Mouse (Mus musculus): ENCODE measurements around the gene Mlf2.

Gene Mlf2

DNA sequence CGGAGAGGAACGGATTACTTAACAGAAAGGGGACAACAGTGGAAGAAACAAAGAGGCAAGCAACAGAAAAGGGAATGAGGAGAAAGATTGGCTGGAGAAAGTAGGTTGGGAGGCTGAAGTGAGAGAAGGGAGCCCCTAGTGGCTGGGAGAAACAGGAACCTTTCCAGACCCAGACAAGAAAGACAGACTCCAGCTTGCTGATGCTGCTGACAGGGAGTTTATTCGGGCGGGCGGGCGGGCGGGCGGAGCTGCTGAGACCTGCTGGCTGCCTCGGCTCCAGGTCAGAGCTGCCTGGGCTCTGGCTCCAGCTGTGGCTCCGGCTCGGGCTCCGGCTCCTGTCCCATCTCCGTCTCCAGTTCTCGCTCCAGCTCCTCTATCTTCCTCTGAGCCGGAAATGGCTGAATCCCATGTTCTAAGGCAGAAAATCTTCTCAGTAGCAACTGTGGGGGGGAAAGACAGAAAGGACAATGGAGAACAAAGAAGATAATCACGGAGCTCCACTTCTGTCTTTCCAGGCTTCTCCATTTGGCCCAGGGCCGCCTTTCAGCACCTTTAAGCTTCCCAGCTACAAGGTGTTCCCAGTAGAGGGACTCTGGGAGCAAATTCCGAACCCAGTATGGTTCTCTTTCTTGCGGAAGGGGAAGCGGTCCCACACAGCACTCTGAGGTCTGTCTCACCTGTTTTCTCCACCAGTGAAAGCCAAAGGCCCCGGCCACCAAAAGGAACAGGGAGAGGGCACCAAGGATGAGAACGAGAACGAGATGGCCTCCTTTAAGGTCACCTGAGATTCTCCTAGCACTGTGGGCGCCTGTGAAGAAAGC, 26.8 kb upstream of the Mlf2 start:
- TF ChIP-seq GATA4 (IDR thresholded peaks at IDR 0.05; ENCODE audit: insufficient replicate concordance, low read length): no peak

DNA sequence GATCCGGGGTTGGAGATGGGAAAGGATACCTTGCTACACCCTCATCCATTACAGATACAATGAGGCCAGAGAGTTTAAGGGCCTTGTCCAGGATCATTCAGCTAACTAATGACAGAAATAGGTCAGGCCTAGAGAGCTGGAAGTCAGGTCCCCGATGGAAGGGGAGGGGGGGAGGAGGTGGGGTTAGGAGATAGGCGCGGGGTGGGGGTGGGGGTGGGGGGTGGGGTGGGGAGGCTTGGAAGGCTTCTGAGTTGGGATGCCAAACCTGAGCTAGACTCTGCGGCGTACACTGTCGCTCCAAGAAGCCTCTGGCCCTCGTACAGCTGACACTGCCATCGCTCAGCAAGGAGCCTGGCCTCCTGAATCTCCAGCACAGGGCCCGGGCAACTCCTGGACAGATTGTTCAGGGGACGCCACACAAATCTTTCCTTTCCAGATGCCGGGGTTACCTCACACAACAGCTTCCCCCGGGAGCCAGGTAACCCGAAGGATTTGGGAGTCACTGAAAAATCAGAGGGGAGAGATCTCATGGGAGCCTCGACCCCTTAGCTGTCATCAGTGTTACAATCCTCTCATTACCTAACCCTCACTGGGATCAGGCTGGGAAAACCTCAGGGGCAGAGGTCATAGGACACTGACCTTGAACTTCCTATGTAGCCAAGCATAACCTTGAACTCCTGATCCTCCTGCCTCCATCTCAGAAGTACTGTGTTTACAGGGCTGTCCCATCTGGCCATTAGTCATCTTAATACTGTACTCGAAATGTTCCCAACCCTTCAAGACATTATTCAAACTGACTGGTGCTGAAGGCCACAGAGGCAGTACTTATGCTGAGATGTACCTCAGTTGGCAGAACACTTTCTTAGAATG, 26.0 kb upstream of the Mlf2 start:
- no peak for TF ChIP-seq GATA4 (IDR thresholded peaks at IDR 0.05; ENCODE audit: insufficient replicate concordance, low read length)

DNA sequence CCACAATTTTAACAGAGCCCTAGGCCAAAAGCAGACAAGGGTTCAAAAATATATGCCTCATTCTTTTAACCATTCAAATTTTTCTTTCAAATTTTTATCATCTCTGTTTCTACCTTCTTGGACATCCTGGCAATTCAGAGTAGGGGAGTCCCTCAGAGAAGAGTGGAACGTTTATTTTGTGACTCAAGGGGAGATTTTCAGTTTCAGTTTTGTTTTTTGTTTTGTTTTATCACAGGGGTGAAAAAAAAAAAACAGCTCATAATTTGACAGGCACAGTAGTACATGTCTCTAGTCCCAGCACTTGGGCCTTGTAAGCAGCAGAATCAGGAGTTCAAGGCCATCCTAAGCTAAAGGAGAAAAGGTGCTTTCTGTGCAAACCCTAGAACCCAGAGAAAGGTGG, 23.4 kb upstream of the Mlf2 start:
- no peak for TF ChIP-seq GATA4 (IDR thresholded peaks at IDR 0.05; ENCODE audit: insufficient replicate concordance, low read length)

DNA sequence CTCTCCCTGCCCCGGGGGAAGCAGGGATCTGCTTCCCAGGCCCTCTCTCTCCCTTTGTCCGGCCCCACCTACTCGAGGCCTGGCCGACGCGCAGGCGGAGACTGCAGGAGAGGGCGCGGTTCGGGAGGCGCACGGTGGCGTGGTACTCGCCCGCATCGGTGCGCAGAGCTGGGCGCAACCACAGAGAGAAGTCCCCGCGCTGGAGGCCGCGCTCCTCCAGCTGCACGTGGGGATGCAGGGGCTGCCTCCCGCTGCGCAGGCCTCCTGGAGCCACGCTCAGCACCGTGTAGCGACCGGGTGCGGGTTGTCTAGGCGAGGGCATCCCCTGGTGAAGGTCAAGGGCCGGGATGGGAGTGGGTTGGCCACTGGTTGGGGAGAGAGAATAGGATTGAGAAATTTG, 21.2 kb upstream of the Mlf2 start:
- TF ChIP-seq GATA4 (IDR thresholded peaks at IDR 0.05; ENCODE audit: insufficient replicate concordance, low read length): no peak

DNA sequence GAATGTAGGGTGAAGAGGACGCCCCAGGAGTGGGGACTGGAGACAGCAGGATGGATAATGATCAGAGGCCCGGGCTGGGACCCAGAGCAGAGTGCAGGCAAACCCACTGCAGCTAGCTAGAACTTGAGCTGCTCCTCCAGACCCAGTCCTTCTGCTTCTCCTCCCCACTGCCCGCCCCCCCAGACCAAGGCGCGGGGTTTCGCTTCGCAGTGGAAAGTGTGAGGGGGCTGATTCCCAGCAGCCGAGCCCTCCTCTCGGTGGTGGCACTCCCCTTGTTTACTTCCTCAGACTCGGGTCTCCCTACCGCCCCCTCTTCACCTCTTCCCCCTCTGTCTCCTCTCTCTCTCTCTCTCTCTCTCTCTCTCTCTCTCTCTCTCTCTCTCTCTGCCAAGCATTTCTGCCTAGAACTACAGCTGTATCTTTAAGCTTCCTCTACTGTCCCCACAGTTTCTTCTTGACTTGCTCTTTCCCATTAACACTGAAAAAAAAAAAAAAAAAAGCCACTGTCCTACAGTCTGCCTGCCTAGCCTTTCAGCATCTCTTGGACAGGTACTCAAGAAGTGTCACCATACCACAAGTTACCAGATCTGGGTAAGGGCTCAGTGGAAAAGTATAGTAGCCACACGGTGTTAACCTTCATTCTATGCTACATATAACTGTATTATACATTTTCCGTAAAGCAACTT, 19.5 kb upstream of the Mlf2 start, which contains the start of gene Lag3:
Lag3 (minus strand) TSS at position 173 of the 686 bp plus-strand sequence.
- TF ChIP-seq GATA4 (IDR thresholded peaks at IDR 0.05; ENCODE audit: insufficient replicate concordance, low read length): no peak

DNA sequence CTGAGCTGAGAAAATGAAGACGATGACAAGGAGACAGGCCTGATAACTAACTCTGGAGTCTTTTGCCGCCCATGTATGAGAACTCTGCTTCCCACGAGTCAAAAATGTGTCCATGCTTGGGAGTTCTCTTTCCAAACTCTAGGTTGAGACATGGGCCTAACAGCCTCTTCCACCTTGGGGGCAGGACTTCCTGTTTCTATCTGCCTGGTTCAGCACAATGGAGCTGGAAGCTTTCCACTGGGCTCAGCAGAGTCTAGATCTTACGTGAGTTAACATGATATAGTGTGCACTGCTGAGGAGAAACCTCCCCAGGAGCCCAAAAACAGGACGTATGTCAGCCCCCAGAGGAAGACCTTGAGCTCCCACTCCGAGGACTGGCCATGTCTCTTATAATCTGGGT, 18.0 kb upstream of the Mlf2 start:
- TF ChIP-seq GATA4 (IDR thresholded peaks at IDR 0.05; ENCODE audit: insufficient replicate concordance, low read length): no peak

DNA sequence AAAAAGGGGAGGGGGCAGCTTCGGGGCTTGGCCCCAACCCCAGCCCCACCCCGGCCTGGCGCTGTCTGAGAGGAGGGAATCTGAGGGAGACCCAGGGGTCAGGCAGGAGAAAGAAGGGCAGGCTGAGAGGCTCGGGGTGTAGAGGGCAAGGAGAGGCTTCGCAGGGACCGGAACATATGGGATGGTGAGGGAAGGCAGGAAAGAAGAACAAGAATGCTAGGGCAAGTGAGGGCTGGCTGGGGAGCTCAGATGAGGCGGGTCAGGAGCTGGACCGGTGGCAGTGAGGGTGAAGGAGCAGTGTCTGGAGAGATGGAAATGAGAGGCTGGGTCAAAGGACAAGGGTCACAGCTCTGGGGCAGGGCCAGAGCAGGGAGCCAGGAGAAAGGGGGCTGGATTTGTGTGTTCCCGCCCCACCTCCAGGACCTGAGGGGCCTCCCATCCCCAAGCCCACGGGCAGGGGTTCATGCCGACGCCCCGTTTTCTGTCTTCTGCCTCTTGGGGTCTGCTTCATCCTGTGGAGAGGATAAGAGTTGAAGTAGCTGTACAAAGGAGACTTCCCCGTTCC, 17.4 kb upstream of the Mlf2 start:
- no peak for TF ChIP-seq GATA4 (IDR thresholded peaks at IDR 0.05; ENCODE audit: insufficient replicate concordance, low read length)

DNA sequence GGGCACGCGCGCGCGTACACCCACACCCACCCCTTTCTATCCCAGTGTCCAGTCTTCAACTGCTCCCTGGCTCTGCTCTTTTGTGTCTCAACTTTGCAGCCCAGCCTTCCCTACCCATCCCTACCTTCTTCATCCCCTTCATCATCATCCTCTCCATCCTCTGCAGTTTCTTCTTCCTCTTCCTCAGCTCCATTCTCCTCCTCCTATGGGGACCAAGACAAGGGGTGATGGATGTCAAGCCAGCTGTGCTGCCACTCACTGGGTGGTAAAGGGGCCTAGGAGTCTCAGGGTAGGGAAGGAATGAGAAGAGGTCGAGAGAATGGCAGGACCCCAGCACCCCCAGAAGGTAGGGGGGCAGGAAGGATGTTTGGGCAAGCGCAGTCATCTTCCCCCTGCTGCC, 16.7 kb upstream of the Mlf2 start:
- no peak for TF ChIP-seq GATA4 (IDR thresholded peaks at IDR 0.05; ENCODE audit: insufficient replicate concordance, low read length)

DNA sequence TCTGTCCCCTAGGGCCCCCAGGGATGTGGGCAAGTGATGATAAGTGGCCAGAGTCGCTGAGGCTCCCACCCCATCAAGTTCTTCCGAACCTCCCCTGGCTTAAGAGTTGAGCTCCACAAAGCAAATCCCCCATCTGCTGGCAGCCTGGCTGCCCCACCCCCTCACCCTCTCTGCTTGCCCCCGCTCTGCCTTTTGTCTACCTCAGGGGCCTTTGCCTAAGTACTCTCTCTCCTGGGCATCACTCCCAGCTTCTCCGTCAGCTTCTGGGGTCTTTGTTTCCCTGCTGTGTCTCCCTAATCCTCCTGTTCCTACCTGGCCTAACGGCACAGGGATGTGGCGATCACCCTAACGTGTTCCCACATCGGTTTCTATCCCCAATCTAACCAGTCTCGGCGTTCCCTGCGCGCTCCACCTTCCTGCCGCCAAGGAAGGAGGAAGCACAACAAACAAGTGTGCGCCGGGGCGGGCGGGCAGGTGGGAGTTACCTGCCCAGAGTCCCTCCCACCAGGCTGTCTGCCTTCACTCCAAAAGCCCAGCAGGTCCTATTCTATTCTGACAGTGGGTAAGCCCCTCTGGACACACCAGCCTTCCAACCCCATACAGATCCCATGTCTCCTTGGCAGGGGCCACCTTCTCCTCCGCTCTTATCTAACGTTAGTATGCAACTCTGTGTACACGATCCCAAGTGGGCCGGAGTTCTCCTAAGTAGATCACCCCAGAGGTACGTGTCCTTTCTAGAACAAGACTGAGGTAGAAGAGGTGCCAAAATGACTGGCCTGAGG, 15.8 kb upstream of the Mlf2 start:
- TF ChIP-seq GATA4 (IDR thresholded peaks at IDR 0.05; ENCODE audit: insufficient replicate concordance, low read length): no peak

DNA sequence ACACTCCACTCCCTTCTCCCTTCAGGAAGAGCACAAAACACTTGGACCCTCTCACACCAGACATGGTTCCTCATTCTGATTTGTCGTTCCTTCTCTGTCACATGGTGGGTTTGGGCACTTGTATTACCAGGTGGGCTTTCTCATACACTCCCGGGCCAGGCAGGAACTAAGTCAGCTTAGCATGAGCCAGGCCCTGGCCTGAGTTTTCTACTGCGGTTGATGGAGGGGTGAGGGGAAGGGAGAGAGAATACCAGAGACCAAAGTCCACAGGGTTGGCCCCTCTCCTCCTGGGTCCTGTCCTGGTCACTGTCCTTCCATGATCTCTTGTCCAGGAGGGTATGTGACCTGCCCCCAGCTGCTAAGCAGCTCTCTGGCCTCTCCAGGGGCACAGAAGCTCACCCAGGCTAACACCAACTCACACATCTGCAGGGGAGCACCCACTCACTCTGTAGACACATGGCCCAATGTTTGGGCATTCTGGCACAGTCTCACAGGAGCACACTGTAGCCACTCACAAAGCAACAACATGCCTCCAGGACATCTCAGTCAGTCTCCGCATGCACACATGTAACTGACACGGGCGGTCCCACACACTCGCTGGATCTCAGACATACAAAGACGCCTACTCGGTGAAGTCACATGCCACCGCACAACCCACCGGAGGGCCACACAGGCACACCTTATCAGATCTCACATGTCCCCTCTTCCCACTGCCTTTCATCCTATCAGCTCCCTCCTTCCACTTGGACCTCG, 15.1 kb upstream of the Mlf2 start:
- TF ChIP-seq GATA4 (IDR thresholded peaks at IDR 0.05; ENCODE audit: insufficient replicate concordance, low read length): no peak

DNA sequence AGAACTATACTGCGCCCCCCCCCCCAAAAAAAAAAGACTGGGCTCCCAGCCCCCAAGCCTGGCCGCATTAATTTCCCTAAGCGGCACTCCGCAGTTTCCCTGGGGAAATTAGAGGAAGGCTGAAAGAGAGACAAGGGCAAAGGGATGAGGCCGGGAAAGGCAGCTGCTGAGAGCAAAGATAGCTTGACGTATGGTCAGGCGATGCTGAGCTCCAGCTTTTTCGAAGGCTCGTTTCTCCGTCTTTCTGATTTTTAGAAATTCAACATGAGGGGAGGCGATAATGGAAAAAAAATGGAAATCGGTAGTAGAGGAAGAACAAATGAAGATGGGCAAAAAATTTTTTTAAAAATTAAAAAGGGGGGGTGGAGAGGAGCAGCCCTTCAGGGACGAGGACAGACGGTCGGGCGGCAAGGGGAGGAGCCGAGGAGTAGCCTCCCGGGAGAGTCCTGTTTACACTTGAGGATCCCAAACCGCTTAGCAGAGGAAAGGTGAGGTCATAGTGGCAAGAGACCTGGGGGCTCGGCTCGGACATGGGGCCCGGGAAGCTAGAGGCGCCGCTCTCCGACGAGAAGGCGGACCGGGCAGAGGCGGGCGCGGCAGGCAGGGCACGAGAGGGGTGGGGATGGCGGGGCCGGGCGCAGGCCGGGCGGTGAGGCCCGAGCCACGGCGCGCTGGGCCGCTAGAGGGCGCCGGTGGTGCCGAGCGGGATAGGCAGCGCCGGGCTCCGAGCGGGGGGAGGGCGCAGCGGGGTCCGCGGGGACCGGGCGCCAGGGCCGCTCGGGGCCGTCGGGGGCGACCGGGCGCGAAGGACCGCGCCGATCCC, 14.3 kb upstream of the Mlf2 start:
- no peak for TF ChIP-seq GATA4 (IDR thresholded peaks at IDR 0.05; ENCODE audit: insufficient replicate concordance, low read length)

DNA sequence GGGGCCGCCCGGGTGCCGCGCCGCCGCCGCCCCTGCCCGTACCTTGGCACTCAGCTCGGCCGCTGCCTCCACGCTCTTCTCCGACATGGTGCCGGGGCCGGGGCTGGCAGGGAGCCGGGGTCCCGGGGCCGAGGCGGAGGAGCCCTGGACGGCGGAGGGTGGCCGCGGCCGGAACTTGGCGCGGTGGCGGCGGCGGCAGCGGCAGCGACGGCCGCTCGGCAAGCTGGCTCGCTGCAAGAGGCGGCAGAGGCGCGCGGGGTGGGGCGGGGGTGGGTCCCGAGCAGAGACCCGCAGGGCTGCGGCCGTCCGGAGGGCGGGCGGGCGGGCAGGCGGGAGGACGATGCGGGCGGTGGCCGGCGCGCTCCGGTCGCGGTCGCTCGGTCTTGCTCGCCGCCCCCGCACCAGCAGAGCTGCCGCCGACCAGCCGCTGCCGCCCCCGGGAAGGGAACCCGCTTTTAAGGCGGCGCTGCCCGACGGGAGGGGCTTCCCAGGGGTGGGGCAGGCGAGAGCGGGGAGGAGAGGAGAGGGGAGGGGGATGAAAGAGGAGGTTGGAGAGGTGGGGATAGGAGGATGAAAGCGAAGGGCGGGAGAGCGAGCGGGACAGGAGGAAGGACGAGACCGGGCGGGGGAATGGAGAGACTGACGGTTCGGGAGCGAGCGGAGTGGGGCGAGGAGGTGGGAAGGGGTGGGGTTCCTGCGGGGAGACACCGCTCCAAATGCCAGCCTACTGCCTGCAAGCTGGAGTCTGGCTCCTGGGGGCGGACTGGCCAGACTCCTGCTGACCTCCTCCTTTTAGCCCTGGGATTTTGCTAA, 13.5 kb upstream of the Mlf2 start:
- TF ChIP-seq GATA4 (IDR thresholded peaks at IDR 0.05; ENCODE audit: insufficient replicate concordance, low read length): no peak

All from liver, adult (tissue).